Mouse (Mus musculus): ENCODE measurements around the gene Myd88.
A peak's percentile ranks its signal among the peaks of the same experiment; 100 is the strongest.
"Not testable (repeated sequence)": the region's sequence is repeated elsewhere in the genome, so short reads cannot be mapped to it uniquely, and the experiment has no call there.

Myd88 gene

DNA sequence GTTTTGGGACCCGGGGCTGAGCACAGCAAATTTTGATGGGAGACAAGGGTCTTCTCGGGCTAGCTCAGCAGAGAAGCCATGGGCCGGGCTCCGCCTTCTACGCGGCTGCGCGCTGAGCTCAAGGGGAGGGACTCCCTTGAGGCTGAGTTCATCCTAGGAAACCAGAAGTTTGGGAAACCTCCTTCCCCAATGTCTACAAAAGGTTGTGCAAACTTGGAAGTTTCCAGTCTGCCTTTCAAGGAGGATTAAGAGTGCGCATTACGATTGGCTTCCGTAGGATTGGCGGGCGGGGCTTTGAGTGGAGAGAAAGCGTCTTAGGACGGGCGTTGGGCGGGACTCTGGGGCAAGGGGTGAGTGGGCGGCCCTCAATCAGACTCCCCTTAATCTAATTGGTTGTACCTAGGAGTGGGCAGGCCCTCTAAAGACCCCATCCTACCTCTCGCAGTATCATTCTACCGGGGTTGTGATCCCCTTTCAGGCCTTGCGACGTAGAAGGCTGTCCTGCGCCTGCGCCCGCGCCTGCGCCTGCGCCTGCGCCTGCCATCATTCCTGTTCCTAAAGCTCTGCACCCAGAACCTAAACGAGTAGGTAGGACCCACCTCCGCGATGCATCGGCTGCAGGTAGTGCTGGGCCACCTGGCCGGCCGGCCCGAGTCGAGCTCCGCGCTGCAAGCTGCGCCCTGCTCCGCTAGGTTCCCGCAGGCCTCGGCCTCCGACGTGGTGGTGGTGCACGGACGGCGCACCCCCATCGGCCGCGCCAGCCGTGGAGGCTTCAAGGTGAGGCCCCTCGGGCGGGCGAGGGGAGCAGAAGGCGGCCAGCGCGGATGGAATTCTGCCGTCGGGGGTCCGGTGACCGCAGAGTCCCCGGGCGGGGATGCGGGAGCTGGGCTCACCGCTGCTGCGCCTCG lies at the start of gene Myd88:
Gene Myd88 (minus strand): TSS at position 503 of the 908 bp plus-strand sequence.
- peak; percentile 97 for DNase-seq (ENCODE audit: low spot score)

DNA sequence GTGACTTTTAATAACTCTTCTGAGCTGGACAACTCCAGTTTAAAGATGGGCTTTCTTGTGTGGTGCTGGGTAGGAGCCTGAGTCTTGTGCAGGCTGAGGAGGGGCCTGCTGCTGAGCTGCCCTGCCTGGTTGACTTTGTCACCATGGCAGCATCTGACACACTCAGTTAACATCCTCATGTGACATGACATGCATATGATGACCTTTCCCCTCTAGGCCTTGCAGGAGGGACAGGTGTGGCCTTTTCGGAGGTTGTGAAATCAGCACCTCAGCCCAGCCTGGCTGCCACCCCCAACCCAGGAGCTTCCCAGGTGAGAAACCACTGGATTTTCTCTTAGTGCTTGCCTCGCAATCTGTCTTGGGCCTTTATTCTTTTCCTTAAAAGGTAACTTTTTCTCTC lies 49.0 kb upstream of the Myd88 start:
- no peak for DNase-seq (ENCODE audit: low spot score)

- DNase-seq (ENCODE audit: low spot score): peak; percentile 49
Measured at GRCm38 (mm10) chr9:119388956-119389355, 47.7 kb upstream of the Myd88 start.

- DNase-seq (ENCODE audit: low spot score): no peak
Measured at GRCm38 (mm10) chr9:119382603-119383002, 41.4 kb upstream of the Myd88 start.

DNA sequence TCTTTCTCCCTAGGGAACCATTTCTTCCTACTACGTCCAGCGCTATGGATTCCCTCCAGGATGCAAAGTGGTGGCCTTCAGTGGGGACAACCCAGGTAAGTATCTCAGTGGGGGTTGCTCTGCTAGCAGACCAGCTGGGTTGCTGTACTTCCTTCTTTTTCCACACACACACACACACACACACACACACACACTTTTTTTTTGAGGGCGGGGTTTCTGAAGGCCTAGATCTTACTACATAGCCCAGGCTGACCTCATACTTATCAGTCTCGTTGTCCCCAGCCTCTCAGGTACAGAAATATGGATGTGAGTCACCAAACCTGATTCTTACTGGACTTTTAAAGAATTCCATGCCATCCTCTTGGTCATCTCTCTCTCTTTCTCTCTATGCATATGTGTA lies 37.0 kb upstream of the Myd88 start:
- no peak for DNase-seq (ENCODE audit: low spot score)

GRCm38 (mm10) chr9:119375556-119375955 lies 34.3 kb upstream of the Myd88 start:
- DNase-seq (ENCODE audit: low spot score): peak; percentile 19

DNA sequence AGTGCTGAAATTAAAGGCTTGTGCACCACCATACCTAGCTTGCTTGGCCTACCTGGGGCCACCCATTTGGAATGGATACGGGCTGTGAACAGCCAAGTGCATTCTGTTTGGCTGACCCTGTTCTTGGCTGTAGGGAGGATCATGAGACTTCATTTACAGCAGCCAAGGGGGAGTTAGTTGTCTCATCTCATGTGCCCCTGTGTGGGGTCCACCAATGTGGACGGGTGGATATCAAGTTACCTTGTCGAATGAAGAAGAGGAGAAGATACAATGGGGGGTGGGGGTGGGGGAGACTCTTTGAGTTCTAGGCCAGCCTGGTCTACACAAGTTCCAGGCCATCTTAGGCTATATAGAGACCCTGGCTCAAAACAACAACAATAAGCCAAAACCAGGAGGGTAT lies 33.8 kb upstream of the Myd88 start:
- DNase-seq (ENCODE audit: low spot score): no peak

DNA sequence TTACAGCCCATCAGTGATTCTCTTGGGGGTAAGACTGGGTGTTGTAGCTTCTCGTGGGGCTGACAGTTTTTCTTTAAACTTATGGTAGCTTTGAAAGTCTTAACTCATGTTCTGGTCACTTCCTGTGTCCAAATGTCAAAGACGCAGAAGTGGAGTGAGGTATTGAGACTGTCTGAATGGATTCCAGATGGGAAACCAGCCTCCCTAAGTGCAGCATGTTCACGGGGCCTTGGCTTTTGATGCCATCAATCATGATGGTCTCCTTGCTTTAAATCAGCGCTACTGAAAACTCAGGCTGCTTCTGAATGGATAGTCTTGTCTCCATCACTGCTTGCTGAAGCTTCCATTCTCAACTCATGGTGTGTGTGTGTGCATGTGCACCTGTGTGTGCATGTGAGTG lies 30.0 kb upstream of the Myd88 start:
- peak; percentile 52 for DNase-seq (ENCODE audit: low spot score)

DNA sequence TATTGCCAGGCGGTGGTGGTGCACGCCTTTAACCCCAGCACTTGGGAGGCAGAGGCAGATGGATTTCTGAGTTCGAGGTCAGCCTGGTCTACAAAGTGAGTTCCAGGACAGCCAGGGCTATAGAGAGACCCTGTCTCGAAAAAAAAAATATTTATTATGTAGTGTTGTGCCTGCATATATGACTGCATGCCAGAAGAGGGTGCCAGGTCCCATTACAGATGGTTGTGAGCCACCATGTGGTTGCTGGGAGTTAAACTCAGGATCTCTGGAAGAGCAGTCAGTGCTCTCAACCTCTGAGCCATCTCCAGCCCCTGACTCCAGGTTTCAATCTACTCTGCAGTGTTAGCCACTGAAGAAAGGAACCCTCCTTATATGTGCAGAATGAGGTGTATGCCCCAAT lies 29.6 kb upstream of the Myd88 start:
- not testable (repeated sequence) for DNase-seq (ENCODE audit: low spot score)

- DNase-seq (ENCODE audit: low spot score): no peak
Measured at GRCm38 (mm10) chr9:119368367-119368766, 27.2 kb upstream of the Myd88 start.

- DNase-seq (ENCODE audit: low spot score): no peak
Measured at GRCm38 (mm10) chr9:119365284-119365683, 24.1 kb upstream of the Myd88 start, which contains the start of gene Slc22a14. Gene Slc22a14 (minus strand): TSS chr9:119365553.

GRCm38 (mm10) chr9:119363229-119363628 lies 22.0 kb upstream of the Myd88 start:
- DNase-seq (ENCODE audit: low spot score): no peak

GRCm38 (mm10) chr9:119361416-119361815 lies 20.2 kb upstream of the Myd88 start:
- no peak for DNase-seq (ENCODE audit: low spot score)

DNA sequence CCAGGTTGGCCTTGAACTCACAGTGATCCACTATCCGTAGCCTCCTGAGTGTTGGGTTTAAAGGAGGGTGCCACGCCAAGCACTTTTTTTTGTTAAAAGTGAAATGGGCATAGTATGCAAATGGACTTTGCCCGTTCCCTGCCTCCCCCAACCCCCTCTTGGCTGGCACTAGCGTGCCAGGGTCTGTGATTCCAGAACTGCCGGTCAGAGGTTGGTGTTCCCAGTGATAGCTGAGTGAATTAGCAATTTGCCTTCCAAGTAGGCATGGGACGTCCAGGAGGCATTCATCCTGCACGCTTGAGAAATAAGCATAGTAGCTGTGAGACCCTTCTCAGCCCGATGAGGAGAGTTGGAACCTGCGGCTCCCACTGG lies 16.8 kb upstream of the Myd88 start:
- DNase-seq (ENCODE audit: low spot score): no peak

DNA sequence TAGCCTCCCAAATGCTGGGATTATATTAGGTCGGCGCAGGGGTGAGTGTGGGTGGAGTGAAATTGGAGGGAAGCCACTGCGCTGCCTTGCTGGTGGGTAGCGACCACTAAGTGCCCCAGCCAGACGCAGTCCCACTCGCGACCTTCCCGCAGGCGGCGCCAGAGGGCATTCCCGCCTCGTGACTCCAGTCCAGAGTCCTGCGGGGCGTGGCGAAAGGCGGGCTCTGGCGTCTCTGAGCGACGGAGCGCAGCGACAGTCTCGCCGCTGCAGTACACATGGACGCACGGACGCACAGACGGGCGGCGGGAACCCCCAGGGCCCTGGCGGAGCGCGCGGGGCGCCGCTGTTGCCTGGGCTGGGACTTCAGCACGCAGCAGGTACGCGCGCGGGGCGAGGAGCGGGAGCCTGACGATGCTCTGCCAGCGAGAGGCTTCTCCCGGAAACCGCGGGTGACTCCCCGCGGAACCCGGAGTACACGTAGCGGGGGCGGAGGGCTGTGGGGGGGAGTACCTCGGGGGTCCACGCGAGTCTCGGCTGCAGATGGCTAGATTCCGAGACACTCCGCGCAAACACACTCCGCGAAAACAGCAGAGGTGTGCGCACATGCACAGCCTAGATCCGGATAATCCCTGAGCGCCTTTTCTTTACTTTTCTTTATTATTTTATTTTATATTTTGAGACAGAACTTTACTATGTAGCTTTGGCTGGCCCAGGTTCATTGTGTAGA lies 16.3 kb upstream of the Myd88 start, which contains the start of gene Xylb:
Gene Xylb (plus strand): TSS at position 51 of the 727 bp plus-strand sequence.
- DNase-seq (ENCODE audit: low spot score): peak; percentile 95

- DNase-seq (ENCODE audit: low spot score): no peak
Measured at GRCm38 (mm10) chr9:119355943-119356342, 14.7 kb upstream of the Myd88 start.

DNA sequence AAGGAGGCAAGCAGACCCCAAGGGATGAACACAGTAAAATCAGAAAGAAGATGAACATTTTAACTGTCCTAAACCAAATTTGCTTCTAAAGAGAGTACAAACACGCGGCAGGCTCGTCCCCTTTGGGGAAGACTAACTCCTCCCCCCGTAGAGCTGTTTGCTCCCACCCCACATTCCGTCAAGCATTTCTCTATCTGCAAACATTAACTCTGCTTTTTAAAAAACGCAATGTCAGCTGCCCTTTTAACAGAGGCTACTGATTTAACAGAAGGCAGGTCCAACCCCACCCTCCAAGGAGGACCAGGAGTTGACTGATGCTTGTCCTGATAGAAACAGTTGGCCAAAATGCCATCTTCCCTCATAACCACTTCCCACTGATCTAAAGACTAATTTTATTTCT lies 12.7 kb upstream of the Myd88 start:
- DNase-seq (ENCODE audit: low spot score): no peak

DNA sequence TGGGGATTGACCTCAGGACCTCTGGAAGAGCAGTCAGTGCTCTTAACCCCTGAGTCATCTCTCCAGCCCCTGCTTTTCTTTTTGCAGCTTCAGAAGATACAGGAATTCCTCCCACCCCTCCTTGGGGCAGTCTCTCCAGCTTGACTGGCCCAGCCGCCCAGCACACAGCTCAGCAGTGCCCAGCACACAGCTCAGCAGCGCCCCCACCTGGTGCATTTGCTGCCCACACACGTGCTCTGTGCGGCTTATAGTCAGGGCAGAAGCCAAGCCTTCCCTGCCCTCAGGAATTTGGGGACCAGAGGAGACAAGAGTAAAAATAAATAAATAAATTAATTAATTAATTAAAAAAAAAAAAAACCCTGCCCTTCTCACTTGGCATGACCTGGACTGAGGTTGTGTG lies 10.8 kb upstream of the Myd88 start:
- peak; percentile 89 for DNase-seq (ENCODE audit: low spot score)

DNA sequence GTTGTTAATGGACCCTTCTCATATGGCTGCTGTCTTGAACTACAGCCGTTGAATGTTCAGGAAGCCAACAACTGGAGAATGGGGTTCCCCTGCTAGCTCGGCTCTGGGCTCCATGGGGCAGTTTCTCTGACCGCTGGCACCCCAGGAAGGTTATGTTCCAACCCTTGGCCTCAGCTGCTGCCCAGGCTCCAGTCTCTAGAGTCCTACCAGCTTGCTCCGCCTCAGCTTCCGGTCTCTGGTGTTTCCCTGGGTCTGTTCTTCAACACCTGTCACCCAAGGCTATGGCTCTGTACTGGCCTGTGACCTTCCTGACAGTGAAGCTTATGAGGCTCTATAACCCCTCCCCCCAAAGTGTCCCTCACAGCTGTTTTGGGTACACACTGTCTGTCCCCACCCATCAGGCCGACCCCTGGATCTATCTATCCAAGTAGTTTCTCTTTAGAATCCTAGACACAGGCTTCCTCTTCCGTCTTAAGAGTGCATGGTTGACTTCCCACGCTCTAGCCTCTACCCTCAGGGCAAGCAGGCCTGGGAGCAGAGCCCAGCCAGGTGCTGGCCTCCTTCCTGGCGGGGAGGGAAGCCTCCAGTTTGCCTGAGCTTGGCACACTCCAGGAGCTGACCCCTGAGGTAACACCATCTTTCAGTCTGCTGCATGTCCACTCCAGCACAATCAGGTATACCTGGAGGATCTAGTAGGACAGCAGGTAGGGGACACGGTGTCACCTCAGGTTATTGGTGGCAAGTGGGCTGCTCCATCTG lies 9.9 kb upstream of the Myd88 start:
- DNase-seq (ENCODE audit: low spot score): no peak

DNA sequence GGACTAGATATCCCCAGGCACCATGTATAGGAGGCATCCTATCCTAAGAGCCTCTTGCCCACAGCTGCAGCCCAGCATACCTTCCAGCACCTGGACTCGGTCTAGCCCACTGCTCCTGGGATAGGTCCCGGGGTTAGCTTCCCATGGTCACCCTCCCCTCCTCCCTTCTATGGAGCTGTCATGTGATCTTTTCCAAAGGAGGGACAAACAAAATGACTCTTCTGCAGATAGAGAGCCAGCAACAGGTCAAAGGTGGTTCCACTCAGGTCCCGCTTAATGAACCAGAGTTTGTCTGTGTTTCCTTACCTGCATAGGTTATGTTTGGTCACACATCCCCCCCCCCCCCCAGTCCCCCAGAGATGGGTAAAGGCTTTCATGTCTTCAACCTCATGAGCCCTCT lies 9.3 kb upstream of the Myd88 start:
- no peak for DNase-seq (ENCODE audit: low spot score)

DNA sequence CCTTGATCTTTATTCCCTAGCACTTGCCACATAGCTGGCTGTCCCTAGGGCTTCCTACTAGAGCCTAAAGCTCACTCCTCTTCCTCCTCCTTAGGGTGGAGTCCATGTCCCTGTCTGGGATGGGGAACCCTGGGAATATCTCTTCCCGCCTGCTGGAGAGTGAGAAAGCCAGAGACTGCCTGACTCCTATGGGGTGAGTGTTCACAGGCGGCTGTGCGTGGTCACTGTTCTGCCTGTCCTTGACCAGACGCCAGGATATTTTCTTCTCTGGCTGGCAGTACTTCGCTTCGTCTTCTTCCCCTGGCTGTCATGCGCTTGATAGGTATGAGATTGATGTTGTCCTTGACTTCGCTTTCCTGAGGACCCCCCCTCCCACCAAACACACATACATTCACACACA lies 5.2 kb upstream of the Myd88 start:
- DNase-seq (ENCODE audit: low spot score): no peak

GRCm38 (mm10) chr9:119342728-119343127 lies 1.5 kb upstream of the Myd88 start:
- no peak for DNase-seq (ENCODE audit: low spot score)

Data from embryo, embryonic 10 days (tissue).